Mouse (Mus musculus) heart, postnatal 0 days (tissue): ENCODE results near the gene Chn1. TPM values are rescaled to one million over a fixed set of nuclear protein-coding genes. Genes with fewer than 3 reads are reported as not detected.
"Not testable (repeated sequence)": the region's sequence is repeated elsewhere in the genome, so short reads cannot be mapped to it uniquely, and the experiment has no call there.

Experiments
- ATAC-seq: fragments of 200-750 bp; cut with Nextera tagmentation; 2 replicates; pipeline ENCODE4 v1.8.0; 2017; ENCODE audit warnings: low read depth, moderate number of reproducible peaks, moderate library complexity; ENCODE audit not compliant: insufficient read depth
- DNase-seq: peaks from one replicate; pipeline ENCODE4 v3.0.0-alpha.2; 2016; ENCODE audit warnings: low spot score
- H3K27ac ChIP-seq: fragments of 300-500 bp; sonication (generic); 2 replicates; pipeline ENCODE4 v1.5.1; 2014; ENCODE audit warnings: low read depth, mild to moderate bottlenecking
- H3K27me3 ChIP-seq: fragments of 300-500 bp; sonication (generic); 2 replicates; pipeline ENCODE4 v1.6.1; 2014; ENCODE audit warnings: low read length, mixed read lengths; ENCODE audit not compliant: control insufficient read depth, insufficient read depth
- H3K36me3 ChIP-seq: fragments of 300-500 bp; sonication (generic); replicated peaks from 2 replicates; pipeline ENCODE4 v1.6.1; 2014; ENCODE audit warnings: low read length, mixed read lengths; ENCODE audit not compliant: control insufficient read depth, insufficient read depth
- H3K4me1 ChIP-seq: fragments of 300-500 bp; sonication (generic); 2 replicates; pipeline ENCODE4 v1.6.1; 2014; ENCODE audit warnings: antibody characterized with exemption; ENCODE audit not compliant: control insufficient read depth, insufficient read depth
- H3K4me2 ChIP-seq: fragments of 300-500 bp; sonication (generic); 2 replicates; pipeline ENCODE4 v1.6.1; 2014; ENCODE audit warnings: low read depth, mild to moderate bottlenecking, low read length, moderate library complexity
- H3K4me3 ChIP-seq: fragments of 300-500 bp; sonication (generic); 2 replicates; pipeline ENCODE4 v1.5.1; 2014; ENCODE audit warnings: low read depth, low read length
- H3K9ac ChIP-seq: fragments of 300-500 bp; sonication (generic); replicated peaks from 2 replicates; pipeline ENCODE4 v1.6.1; 2014; ENCODE audit warnings: low read depth, low read length, mixed read lengths
- H3K9me3 ChIP-seq: fragments of 300-500 bp; sonication (generic); replicated peaks from 2 replicates; pipeline ENCODE4 v1.6.1; 2016; ENCODE audit warnings: low read length; ENCODE audit not compliant: control insufficient read depth
- CTCF ChIP-seq: IDR thresholded peaks from 2 replicates; pipeline ENCODE4 v1.5.1; 2016; ENCODE audit warnings: antibody characterized with exemption, control low read depth, low read depth
- EP300 ChIP-seq: IDR thresholded peaks from 2 replicates; pipeline ENCODE4 v1.6.1; 2016; ENCODE audit warnings: antibody characterized with exemption, low read depth
- WGBS: fragments of 180-500 bp; shearing (Covaris S2); extraction: QIAGEN DNeasy Blood & Tissue Kit; methylation state at CpG from one replicate; pipeline ENCODE4 v1.1.7; 2014; 5-methylcytosine and 5-hydroxymethylcytosine counted together
- polyA plus RNA-seq: library from polyadenylated mRNA; unstranded; fragments of >200 nt; fragmentation: Nextera tagmentation; extraction: Ambion mirVana; gene quantifications from 2 replicates; pipeline ENCODE4 v1.2.1, GENCODE M21; 2015
- total RNA-seq: library from RNA; depleted of rRNA; stranded (reverse); fragments of >200 nt; gene quantifications from 2 replicates; pipeline ENCODE4 v1.2.3, GENCODE M21; 2014; ENCODE audit warnings: low replicate concordance; rRNA removed

The Chn1 gene
- total RNA-seq: 29.6 and 64.3 TPM in 2 replicates
- polyA plus RNA-seq: 18.5 and 18.6 TPM in 2 replicates

GRCm38 (mm10) chr2:73774786-73775682 is at the start of gene Chn1:
Chn1 (minus strand) TSS chr2:73775346.
- DNase-seq (peak; percentile 60), ATAC-seq (peak; percentile 87)
- TF ChIP-seq CTCF (no peak), EP300 (no peak)
- Histone ChIP-seq H3K27me3 (no peaks in the 10 kb centered on the region), H3K9me3 (no peaks in the 10 kb centered on the region), H3K4me1 (peaks cover 14% of the 10 kb centered on the region; the same call in 1 of the 2 replicates), H3K9ac (peak within 1 kb of the TSS; percentile 82), H3K4me2 (peak within 1 kb of the TSS; percentile 75), H3K4me3 (peak within 1 kb of the TSS; percentile 76), H3K27ac (peak within 1 kb of the TSS; percentile 81), H3K36me3 (no peaks in the 10 kb centered on the region)
- WGBS: under 1% methylated on average over 68 of the region's 131 CpGs

- TF ChIP-seq EP300: no peak
- Histone ChIP-seq H3K9ac (no peak overlapping the region), H3K27me3 (no peaks in the 10 kb centered on the region), H3K27ac (no peak overlapping the region), H3K4me2 (no peak overlapping the region), H3K4me3 (no peak overlapping the region), H3K9me3 (no peaks in the 10 kb centered on the region), H3K4me1 (no peaks in the 10 kb centered on the region), H3K36me3 (peaks cover 17% of the 10 kb centered on the region)
- DNase-seq (no peak), ATAC-seq (no peak)
- 28% methylated on average over 4 of the region's 4 CpGs for WGBS
Observed at GRCm38 (mm10) chr2:73818742-73819141, 43.6 kb upstream of the Chn1 start.

DNA sequence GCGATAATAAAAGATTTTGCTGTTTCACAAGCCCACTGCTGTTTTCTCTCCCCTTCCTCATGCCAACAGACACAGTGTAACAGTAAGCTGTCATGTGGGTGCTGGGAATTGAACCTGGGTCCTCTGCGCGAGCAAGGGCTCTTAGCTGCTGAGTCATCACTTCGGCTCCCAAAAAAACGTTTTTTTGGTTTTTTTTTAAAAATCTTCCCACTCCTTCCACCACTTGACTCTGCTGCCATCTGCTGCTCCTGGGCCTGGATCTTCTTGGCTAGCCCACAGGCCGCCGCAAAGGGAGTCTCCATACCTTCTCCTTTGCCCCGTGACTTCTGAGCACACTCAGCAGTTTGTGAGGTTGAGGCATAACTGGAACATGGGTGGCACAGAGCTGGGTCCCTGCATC is 32.5 kb upstream of the Chn1 start:
- DNase-seq (no peak), ATAC-seq (no peak)
- TF ChIP-seq EP300 (no peak), CTCF (no peak)
- Histone ChIP-seq H3K9me3 (no peaks in the 10 kb centered on the region), H3K4me2 (no peak overlapping the region), H3K27me3 (no peaks in the 10 kb centered on the region), H3K4me3 (no peak overlapping the region), H3K36me3 (no peaks in the 10 kb centered on the region), H3K27ac (no peak overlapping the region), H3K9ac (no peak overlapping the region), H3K4me1 (no peaks in the 10 kb centered on the region)
- 80% methylated on average over 8 of the region's 8 CpGs for WGBS

- not testable (repeated sequence) for ATAC-seq, H3K4me1 ChIP-seq, H3K27ac ChIP-seq, H3K9ac ChIP-seq, H3K36me3 ChIP-seq, H3K9me3 ChIP-seq, H3K4me3 ChIP-seq, DNase-seq, H3K27me3 ChIP-seq, H3K4me2 ChIP-seq
- WGBS: 89% methylated on average over 9 of the region's 9 CpGs
Observed at GRCm38 (mm10) chr2:73800127-73800526, 25.0 kb upstream of the Chn1 start.

GRCm38 (mm10) chr2:73798786-73799185 is 23.6 kb upstream of the Chn1 start:
- Histone ChIP-seq H3K9me3 (no peaks in the 10 kb centered on the region), H3K4me1 (no peaks in the 10 kb centered on the region), H3K27me3 (no peaks in the 10 kb centered on the region), H3K4me3 (no peak overlapping the region), H3K9ac (no peak overlapping the region), H3K4me2 (no peak overlapping the region), H3K27ac (no peak overlapping the region), H3K36me3 (no peaks in the 10 kb centered on the region)
- DNase-seq (no peak), ATAC-seq (no peak)
- WGBS: 67% methylated on average over 5 of the region's 5 CpGs
- no peak for TF ChIP-seq EP300
- TF ChIP-seq CTCF: no peak
